Comparison of ENCODE assay signal across 10 mouse cellular contexts in the genomic region with DNA sequence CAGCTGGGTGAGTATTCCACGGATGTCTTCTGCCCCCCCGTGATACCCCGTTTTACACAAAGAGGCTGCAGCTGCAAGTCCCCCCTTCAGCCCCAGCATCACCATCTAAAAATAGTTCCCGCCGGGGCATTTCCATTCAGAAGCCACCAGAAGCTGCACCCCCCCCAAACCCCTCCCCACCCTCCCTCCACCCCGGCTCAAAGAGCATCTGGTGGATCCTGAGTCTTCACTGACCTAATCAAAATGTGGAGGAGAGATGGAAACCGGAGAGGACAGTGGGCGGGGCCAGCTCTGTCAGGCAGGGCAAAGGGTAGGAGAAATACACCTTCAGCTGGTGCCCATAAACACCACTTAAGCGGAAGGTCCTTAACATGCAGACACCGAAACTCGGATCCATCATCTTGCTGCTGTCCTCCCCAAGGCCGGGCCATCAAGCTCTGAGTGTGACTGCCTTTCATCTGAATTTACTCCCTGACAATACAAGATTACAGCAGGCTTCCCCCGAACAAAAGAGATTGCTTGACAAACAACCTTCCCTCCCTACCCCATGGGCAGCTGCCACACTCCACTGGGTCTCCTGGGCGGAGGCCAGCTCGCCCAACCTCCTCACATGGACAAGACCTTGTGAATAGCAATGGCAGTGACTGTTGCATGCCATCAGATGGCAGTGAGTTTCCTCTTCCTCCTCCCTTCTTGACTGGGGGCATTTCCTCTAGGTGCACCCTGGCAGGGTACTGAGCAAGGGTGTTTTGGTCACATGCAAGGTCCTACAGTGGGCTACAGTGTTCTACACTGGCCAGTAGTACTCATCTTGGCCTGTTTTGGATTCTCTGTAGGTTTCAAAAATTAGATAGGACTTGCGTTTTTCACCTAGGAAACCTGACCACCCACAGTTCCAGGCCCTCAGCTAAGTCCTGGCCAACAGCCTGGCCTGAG. TPM values are rescaled to one million over a fixed set of nuclear protein-coding genes. Genes with fewer than 3 reads are reported as not detected.
DNase-seq lines count a peak whose midpoint lies in the region; ATAC-seq and TF ChIP-seq lines count a peak whose summit lies in the region.
"Had no signal": no experiment of that assay in that cellular context is flagged by ENCODE, and none has a peak within 500 bp of the region (broad histone marks: within the 10 kb centered on the region; RNA-seq: fewer than 3 reads in every experiment).

No protein-coding gene starts in this region.

- no peak for TF ChIP-seq POLR2A in cerebellum, adult 2 months (IDR thresholded peaks at IDR 0.05; ENCODE audit: borderline replicate concordance, insufficient read depth, low read length)

- no peak overlapping the region for H3K27ac ChIP-seq in hindbrain, embryonic 16.5 days (ENCODE audit: low read depth, low read length)
- no peak overlapping the region for H3K27ac ChIP-seq in midbrain, embryonic 12.5 days (replicated peaks)
- no peak overlapping the region for H3K27ac ChIP-seq in intestine, postnatal 0 days (ENCODE audit: low read depth, low read length)
- no peak overlapping the region for H3K27ac ChIP-seq in cerebellum, adult 2 months (ENCODE audit: insufficient read depth, low read length)
- H3K27ac ChIP-seq: stomach, embryonic 15.5 days had no signal

- no peak overlapping the region for H3K4me3 ChIP-seq in hindbrain, embryonic 16.5 days (ENCODE audit: low read length)
- no peak overlapping the region for H3K4me3 ChIP-seq in midbrain, embryonic 12.5 days
- no peak overlapping the region for H3K4me3 ChIP-seq in intestine, postnatal 0 days (ENCODE audit: low read depth, low read length)
- H3K4me3 ChIP-seq in cerebellum, adult 2 months (replicated peaks; ENCODE audit: insufficient read depth, low read depth, low read length): no peak overlapping the region
- H3K4me3 ChIP-seq: stomach, embryonic 15.5 days had no signal

- H3K27me3 ChIP-seq in hindbrain, embryonic 16.5 days (replicated peaks; ENCODE audit: control insufficient read depth, insufficient read depth, low read length): no peaks in the 10 kb centered on the region
- peaks cover 7% of the 10 kb centered on the region for H3K27me3 ChIP-seq in midbrain, embryonic 12.5 days
- H3K27me3 ChIP-seq in intestine, postnatal 0 days (replicated peaks; ENCODE audit: control insufficient read depth, insufficient read depth, low read length): no peaks in the 10 kb centered on the region
- no peaks in the 10 kb centered on the region for H3K27me3 ChIP-seq in cerebellum, adult 2 months (ENCODE audit: control insufficient read depth, insufficient read depth, low read length)
- H3K27me3 ChIP-seq: stomach, embryonic 15.5 days had no signal

- no peaks in the 10 kb centered on the region for H3K9me3 ChIP-seq in hindbrain, embryonic 16.5 days (ENCODE audit: control insufficient read depth, low read length)
- no peaks in the 10 kb centered on the region for H3K9me3 ChIP-seq in midbrain, embryonic 12.5 days
- H3K9me3 ChIP-seq in intestine, postnatal 0 days (ENCODE audit: control insufficient read depth): no peaks in the 10 kb centered on the region
- H3K9me3 ChIP-seq: stomach, embryonic 15.5 days had no signal

- ATAC-seq in hindbrain, embryonic 16.5 days: peak; percentile 71
- peak; percentile 47; the same call in 1 of the 2 replicates for ATAC-seq in midbrain, embryonic 12.5 days (ENCODE audit: low FRiP score, low read depth)
- ATAC-seq in intestine, postnatal 0 days: no peak

- 17% methylated on average over 16 of the region's 16 CpGs for WGBS in hindbrain, embryonic 16.5 days
- WGBS in midbrain, embryonic 12.5 days: 24% methylated on average over 16 of the region's 16 CpGs
- WGBS in intestine, postnatal 0 days: 29% methylated on average over 16 of the region's 16 CpGs
- 30% methylated on average over 16 of the region's 16 CpGs for WGBS in cerebellum, adult 2 months

- no peaks in the 10 kb centered on the region for H3K36me3 ChIP-seq in hindbrain, embryonic 16.5 days (ENCODE audit: control insufficient read depth, insufficient read depth, low read length)
- H3K36me3 ChIP-seq in midbrain, embryonic 12.5 days: no peaks in the 10 kb centered on the region
- no peaks in the 10 kb centered on the region for H3K36me3 ChIP-seq in intestine, postnatal 0 days (ENCODE audit: control insufficient read depth, insufficient read depth)
- H3K36me3 ChIP-seq: stomach, embryonic 15.5 days had no signal

- peak; percentile 89 for DNase-seq in Muller cell, postnatal 12 days (ENCODE audit: inconsistent ontology term)
- DNase-seq in embryo, embryonic 10.5 days (ENCODE audit: low spot score): peak; percentile 66
- DNase-seq in urinary bladder, postnatal 14 days (ENCODE audit: low spot score): no peak
- no peak for DNase-seq in B cell, adult 2 months
- no peak for DNase-seq in cerebellum, adult 2 months
- DNase-seq: lung, postnatal 4 days had no signal

- H3K4me2 ChIP-seq in hindbrain, embryonic 16.5 days (ENCODE audit: low read length): peak overlapping the region; percentile 11; the same call in 1 of the 2 replicates
- peak overlapping the region; percentile 17 for H3K4me2 ChIP-seq in midbrain, embryonic 12.5 days (replicated peaks)
- H3K4me2 ChIP-seq in intestine, postnatal 0 days (replicated peaks; ENCODE audit: low read depth): no peak overlapping the region
- H3K4me2 ChIP-seq: stomach, embryonic 15.5 days had no signal

- no peak overlapping the region for H3K9ac ChIP-seq in hindbrain, embryonic 16.5 days (ENCODE audit: low read depth, low read length)
- H3K9ac ChIP-seq in midbrain, embryonic 12.5 days (replicated peaks): no peak overlapping the region
- H3K9ac ChIP-seq in intestine, postnatal 0 days (ENCODE audit: low read depth, low read length): no peak overlapping the region
- H3K9ac ChIP-seq: stomach, embryonic 15.5 days had no signal

- H3K4me1 ChIP-seq in hindbrain, embryonic 16.5 days (ENCODE audit: control insufficient read depth, insufficient read depth, low read depth, low read length): peaks cover 9% of the 10 kb centered on the region
- peaks cover 13% of the 10 kb centered on the region for H3K4me1 ChIP-seq in midbrain, embryonic 12.5 days
- no peaks in the 10 kb centered on the region for H3K4me1 ChIP-seq in intestine, postnatal 0 days (replicated peaks; ENCODE audit: control insufficient read depth, insufficient read depth, low read length)
- H3K4me1 ChIP-seq in cerebellum, adult 2 months (ENCODE audit: control insufficient read depth, insufficient read depth, low read length): peaks cover 5% of the 10 kb centered on the region

- no peak for TF ChIP-seq CTCF in intestine, postnatal 0 days (IDR thresholded peaks at IDR 0.05; ENCODE audit: low read depth)
- no peak for TF ChIP-seq CTCF in cerebellum, adult 2 months (IDR thresholded peaks at IDR 0.05; ENCODE audit: borderline replicate concordance, insufficient read depth, low read depth, low read length)

RNA-seq across cellular contexts. Expression of gene Otos, which starts 32.3 kb away (rescaled TPM):
- polyA plus RNA-seq in hindbrain, embryonic 16.5 days (2015; fragmentation: Nextera tagmentation; extraction: Ambion mirVana): 0.19 and 0.29 TPM in 2 replicates
- polyA plus RNA-seq in midbrain, embryonic 12.5 days (2016; fragmentation: Nextera tagmentation; extraction: Ambion mirVana): not detected in 2 replicates
- not detected in 2 replicates for polyA plus RNA-seq in intestine, postnatal 0 days (2015; fragmentation: Nextera tagmentation; extraction: Ambion mirVana)
- polyA plus RNA-seq in cerebellum, adult 2 months (2012; rRNA removed): 0.07 and 0.13 TPM in 2 replicates

RNA-seq across cellular contexts. Expression of gene Cops9, which starts 39.2 kb away (rescaled TPM):
- 496 and 558 TPM in 2 replicates for polyA plus RNA-seq in hindbrain, embryonic 16.5 days (2015; fragmentation: Nextera tagmentation; extraction: Ambion mirVana)
- polyA plus RNA-seq in midbrain, embryonic 12.5 days (2016; fragmentation: Nextera tagmentation; extraction: Ambion mirVana): 389 and 410 TPM in 2 replicates
- 415 and 419 TPM in 2 replicates for polyA plus RNA-seq in intestine, postnatal 0 days (2015; fragmentation: Nextera tagmentation; extraction: Ambion mirVana)
- 374 and 414 TPM in 2 replicates for polyA plus RNA-seq in cerebellum, adult 2 months (2012; rRNA removed)

Comparison
In these comparisons a context has a peak if more than half of its experiments do, and no peak if none do; other contexts are left out.
1. DNase-seq: peak in Muller cell, postnatal 12 days (single experiment) and embryo, embryonic 10.5 days (single experiment); none in urinary bladder, postnatal 14 days (single experiment), B cell, adult 2 months (0 of 2) and cerebellum, adult 2 months (0 of 2).